Mouse (Mus musculus) frontal cortex, postnatal 14 days (tissue): ENCODE results near the gene Icam2.

ENCODE experiments used
- DNase-seq, 2 experiments: peaks; one replicate each; pipeline ENCODE4 v3.0.0; 2022; ENCODE audit warnings: low spot score in 2 of 2

Gene Icam2

DNA sequence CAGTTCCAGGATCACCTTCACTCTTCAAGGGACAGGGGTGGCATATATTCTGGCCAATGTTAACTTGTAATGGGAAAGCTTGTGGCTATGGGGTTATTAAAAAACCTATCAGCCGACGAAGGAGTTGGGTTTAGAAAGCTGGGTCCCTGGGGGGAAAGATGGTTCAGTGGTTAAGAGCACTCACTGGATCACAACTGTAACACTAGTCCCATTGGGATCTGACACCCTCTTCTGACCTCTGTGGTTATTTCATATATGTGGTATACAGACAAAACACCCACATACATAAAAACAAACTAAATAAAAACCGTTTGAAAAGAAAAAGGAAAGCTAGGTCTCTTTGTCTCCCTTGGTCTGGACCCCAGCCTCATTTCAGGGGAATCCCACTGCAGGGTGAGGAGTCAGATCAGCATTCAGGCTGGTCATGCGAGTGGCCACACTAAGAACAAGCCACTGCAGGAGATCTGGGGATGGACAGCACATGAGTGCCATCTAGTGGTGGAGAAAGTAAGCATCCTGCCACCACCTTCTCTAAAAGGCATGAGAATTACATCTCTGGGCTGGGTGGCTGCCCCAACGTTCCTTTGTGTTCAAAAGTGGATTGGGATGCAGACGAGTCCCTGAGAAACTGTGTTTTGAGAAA is 3.8 kb upstream of the Icam2 start:
- peak; percentile 35 to 59 for DNase-seq

DNA sequence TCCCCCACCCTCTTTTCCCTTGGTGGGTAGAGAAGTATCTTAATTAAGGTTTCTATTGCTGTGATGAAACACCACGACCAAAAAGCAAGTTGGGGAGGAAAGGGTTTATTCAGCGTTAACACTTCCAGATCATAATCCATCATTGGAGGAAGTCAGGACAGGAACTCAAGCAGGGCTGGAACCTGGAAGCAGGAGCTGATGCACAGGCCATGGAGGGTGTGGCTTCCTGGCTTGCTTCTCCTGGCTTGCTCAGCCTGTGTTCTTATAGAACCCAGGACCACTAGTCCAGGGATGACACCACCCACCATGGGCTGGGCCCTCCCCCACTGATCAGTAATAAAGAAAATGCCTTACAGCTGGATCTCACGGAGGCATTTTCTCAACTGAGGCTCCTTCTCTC is 2.9 kb upstream of the Icam2 start:
- no peak for DNase-seq

DNA sequence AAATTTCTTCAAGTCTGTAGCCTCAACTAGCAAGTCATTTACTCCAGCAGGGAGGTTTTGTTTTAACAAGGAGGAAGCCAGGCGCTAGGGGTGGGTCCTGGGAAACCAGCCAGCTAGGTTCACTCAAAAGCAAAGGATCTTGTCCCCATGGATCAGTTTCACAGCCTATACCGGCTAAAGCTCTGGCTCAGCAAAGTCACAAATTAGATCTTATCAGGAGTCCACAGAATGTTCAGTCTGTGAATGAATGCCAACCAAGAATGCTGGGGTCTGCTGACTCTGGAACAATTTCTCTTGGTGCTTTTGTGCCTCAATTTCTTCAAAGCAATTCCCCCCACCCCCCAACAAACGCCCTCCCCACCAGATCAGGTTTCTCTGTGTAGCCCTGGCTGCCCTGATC is 1.7 kb upstream of the Icam2 start:
- no peak for DNase-seq

DNA sequence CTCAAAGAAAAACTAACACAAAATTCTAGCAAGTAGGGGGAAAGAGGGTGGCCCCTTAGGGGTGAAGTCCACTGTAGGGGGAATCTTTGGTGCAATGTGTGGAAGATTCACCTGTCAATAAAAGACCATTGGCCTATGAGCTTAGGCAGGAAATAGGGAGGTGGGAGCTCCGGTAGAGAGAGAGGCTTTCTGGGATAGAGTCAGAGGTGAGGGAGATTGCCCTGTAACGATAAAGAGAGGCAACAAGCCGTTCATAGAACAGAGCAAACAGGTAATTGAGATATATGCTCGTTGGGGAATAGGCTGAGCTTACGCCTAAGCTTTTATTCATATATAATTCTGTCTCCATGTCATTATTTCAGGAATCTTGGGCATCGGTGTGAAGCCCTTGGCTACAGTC is 855 bp downstream of the Icam2 start:
- no peak for DNase-seq

DNA sequence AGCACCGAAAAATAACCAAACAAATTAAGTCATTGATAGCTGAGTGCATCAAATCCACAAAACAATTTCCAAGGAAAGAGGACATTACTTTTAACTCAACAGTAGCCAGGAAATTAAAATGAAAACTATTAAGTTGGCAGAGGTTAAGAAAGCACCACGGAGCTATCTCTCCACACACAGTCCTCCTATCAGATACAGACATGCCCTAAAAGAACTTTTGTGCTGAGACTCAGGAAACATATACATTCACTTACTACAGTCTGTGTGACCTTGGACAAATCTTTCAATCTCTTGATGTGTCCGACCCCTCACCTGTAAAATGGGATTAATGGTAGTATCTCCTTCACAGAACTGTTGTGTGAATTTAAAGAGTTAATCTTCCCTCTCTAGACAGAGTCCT is 1.5 kb downstream of the Icam2 start:
- DNase-seq, result no peak

DNA sequence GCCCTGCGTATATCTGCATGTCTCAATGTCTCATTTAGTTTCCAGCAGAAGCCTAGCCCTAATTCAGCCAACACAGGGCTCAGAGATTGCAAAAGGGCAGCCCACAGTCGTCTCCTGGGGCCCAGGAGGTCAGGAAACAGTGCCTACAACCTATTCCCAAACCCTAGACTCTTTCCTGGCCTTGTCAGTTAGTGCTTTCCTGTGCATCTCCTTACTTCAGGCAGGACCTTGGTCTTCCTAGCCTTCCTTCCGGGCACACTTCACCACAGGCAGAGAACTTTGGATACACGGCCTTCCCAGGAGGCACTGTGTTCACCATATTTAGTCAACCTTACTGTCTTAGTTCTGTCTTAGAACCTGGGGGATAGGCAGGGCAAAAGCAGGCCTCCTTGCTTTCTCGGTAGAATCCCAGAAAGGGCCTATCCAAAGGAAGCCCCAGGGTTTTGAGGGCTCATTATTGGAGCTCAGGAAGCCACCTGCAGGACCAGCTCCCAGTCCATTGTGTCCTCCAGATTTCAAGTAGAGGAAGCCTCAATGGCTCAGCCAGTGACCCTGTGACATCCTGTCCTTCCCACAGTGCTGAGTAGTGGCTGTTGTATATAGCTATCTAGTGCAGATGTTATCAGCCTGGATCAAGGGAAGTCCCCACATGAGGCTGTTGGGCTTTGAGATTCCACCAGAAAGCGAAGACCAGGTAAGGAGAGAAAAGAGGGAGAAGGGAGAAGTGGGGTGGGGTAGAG is 4.7 kb downstream of the Icam2 start:
- DNase-seq, result no peak

DNA sequence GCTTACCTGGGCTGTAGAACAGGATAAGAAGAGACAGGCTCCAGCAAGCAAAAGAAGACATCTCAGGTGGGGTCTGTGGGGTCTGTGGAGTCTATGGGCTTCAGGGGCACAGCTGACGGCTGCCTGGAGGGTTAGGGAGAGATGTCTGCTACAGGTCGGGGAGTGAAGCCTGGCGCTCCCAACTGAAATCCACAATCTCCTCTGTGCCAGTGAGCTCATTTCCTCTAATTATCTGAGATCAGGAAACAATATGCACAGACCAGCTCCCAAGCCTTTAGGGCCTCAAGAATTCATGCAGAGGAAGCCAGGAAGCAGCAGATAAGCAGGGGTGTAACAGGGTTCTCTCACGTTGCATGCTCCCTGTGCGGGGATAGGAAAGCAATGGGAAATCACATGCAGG is 5.5 kb downstream of the Icam2 start:
- DNase-seq, result no peak

DNA sequence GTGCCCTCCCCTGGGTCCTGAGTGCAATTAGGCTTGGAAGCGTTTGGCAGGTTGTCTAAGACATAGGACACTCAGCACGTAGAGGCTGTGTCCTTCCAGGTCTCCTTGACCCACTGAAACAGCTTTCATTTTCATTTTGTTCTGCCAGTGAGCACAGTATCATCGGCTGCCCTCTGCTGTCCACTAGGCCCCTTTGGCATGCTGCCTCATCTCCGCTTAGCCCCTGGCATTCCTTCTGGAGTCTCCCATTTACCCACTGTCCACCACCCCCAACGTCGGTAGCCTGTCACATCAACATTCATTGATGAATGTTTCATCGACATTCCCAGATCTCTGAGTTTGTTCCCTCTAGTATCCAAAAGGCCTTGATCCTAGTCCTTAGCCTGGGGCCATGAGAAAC is 6.0 kb downstream of the Icam2 start:
- DNase-seq, result no peak

DNA sequence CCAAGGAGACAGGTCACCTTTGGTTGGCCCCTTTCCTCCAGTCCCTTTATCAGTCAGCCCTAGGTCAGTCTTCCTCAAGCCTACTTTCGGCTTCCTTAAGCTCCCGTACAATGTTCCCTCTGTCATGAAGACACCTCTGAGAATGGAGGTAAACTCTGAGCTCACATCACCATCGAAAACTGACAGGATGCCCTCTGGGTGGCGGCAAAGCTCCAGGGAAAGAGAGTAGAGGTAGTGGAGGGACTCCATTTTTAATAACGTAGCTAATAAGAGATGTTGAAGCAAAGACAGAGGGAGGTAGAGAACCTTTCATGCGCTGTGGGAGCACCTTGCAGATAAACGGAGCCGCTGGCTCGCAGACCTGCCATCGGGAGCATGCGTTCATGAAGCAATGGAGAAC is 6.9 kb downstream of the Icam2 start:
- DNase-seq, result no peak

DNA sequence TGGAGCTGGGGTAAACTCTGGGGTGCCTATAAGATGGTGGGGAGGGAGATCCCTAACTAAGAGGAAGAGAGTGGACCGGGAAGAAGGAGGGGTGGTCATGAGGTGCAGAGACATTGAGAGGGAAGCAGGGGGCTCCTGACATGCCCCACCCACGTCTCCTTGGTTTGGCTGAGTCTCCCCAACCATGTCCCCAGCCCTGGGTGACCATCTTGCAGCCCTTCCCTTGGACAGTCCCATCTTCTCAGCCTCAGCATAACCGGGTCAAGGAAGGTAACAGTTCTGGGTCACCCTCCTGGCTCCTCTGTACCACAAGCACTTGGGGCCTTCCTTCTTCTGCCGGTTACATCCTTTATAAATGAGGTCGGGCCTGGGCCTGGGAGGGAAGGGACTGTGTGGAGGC is 12.9 kb downstream of the Icam2 start:
- no peak for DNase-seq

DNA sequence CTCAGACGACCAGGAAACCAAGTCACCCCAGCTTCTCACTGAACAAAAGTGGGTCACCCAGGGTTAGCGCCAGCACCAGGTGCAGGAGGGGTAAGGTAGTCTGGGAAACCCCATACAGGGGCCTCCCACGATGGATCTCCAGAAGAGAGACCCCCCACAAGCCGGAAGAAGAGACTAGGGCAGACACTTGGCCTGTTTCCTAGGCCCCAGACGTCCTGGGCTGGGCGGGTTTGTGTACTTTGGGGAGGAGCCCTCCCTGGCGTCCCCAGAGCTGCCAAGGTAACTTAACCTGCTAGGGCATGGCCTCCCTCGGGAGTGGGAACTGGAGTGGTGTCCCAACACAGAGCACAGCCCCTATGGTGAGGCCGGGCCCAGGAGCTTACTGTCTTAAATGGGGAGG is 13.3 kb downstream of the Icam2 start:
- DNase-seq, result no peak

DNA sequence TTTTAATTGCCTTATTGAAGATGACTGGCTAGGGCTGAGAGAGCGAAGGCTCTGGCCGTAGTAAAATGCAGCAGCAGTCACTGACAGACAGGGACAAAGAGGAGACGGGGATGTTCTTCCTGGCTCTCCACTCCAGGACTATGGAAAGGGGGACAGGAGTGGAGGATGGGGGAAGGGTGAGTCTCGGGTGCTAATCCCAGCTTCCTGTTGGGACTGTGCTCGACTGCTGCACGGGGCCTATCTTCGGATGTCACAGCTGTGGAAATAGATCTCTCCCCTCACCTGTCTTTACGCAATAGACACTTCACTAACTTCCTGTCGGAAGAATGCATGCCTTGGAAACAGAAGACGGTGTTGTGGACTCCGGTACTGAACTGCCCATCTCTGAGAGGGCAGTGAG is 13.9 kb downstream of the Icam2 start:
- DNase-seq, result no peak

DNA sequence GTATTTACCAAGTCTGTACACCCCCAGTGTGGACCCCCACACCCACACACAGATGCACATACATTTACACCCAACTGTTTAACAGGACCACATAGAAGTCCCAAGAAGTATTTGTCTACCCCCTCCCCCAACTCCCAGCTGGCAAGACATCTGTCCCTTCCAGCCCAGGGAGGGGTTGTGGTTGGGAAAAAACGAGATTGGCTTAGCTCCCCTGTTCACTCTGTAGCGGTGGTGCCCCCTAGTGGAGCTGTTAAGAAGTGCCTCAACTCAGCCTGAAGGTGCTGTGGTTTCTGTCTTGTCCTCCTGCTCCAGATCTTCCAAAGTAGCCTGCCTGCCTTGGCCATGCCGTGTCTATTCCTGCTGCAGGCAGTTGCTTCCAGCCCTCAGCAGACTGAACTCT is 21.6 kb downstream of the Icam2 start:
- peak; percentile 65 to 66 for DNase-seq

DNA sequence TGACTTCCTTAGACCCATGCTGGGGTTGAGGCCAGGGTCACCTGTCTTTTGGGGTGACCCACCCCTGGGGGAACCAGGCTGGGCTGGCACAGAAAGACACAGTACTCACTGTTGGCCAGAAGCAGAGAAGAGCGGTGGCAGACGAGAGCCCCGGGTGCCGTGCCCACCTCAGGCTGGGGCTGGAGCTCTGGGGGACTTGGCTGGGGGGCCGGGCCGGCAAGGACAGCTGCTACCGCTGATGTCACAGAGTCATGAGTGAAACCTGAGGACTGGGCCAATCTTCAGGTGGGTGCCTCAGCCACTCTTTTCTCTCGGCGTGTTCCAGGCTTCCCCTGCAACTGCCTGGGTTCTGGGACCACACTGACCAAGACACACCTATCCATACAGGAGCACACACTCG is 22.5 kb downstream of the Icam2 start, which contains the start of gene Prr29:
Prr29 (plus strand) TSS at position 107 of the 400 bp plus-strand sequence.
- no peak for DNase-seq

DNA sequence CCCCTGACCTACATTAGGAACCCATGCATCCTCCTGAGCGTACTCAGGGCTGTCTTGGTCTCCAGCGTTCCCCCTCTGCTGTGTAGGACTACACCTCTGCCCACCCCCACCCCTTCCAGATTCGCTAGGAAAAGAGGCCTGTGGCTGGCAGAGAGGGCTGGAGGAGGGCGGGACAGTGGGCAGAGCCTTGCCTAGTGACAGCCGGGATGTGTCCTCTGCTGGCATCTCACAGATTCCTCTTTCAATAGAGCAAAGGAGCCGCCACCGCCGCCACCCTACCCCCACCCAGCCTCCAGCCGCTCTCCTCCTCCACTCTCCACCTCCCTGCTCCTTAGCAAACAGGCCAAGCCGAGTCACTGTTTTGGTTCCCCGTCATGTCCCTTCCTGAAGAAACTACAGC is 23.2 kb downstream of the Icam2 start:
- DNase-seq, result no peak

DNA sequence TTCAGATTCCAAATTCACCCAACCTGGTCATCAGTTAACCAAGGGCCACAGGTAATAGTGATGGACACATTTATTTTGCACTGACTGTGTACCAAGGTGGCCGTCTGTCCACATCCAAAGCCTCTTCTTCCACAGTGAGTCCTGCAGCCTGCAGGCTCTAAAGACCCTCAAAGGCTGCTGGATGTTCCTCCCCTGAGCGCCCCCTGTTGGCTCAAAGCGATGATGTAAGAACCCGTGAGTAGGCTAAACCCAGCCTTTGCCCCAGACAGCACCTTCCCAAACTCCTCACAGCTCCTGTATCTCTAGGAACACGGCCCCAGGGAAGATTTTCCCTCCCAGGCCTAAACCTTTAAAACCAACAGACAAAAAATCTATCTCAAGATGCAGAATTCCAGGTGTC is 28.5 kb downstream of the Icam2 start:
- DNase-seq, result no peak

DNA sequence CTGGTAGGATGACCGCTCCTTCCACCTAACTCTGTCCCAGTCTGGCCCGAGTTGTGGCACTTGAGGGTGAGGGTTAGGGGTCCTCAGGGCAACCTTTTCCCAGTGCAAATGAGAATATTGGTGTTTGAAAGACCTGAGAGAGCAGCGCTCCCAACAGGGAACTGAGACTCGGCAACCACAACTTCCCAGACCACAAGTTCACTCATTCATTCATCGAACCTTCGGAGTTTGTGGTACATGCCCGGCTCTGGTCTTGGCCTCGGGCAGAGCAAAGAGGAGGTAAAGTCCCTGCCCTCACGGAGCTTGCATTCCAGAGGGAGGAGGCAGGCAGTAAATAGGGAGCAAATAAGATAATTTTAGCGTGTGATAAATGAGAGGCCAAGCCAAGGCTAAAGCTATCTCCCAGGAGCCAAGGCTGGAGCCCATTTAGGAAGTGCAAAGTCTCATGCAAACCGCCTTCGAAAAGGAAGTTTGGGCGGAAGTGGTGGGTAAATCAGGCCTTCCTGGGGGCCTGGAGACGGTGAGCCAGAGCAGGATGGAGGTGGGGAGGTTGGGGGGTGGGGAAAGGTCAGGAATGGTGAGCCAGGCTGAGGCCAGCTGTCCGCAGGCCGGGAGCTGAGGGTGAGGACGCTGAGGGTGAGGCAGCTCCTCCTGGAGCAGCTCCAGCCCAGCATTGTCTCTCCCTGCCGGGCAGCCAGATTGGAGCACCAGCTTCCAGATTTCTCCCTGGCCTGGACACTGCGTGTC is 32.3 kb downstream of the Icam2 start:
- no peak for DNase-seq

DNA sequence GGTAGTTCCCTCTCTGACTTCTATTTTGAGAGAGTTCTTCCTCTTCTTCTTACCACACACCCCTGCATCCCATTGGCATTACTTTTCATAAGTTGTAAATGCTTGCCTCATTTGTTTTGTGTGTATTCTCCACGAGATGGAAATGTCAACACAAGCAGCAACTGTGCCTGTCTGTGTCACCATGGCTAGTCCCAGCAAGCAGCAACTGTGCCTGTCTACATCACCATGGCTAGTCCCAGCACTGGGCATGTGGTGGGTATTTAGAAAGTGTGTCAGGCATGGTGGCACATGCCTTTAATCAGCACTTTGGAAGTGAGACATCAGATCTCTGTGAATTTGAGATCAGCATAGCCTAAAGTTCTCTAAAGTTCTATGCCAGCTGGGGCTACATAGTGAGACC is 33.7 kb downstream of the Icam2 start:
- no peak for DNase-seq

DNA sequence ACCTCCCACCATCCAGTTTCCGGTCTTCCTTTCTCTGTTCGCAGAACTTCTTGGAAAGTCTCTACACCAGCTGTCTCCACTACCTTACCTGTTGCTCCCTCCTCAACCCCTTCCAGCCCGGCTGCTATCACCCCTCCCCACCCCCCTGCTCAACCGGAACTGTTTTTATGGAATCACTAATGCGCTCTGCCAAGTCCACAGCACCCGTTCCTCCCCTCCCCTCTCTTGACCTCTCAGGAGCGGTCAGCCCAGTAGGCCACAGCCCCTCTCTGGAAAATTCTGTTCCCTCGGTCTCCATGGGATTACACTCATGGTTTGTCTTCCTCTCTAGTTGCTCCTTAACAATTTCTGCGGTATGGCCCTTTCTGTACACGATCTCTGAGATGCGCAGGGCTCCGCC is 34.7 kb downstream of the Icam2 start, which contains the start of gene Scn4a:
Scn4a (minus strand) TSS at position 101 of the 400 bp plus-strand sequence.
- no peak for DNase-seq

DNA sequence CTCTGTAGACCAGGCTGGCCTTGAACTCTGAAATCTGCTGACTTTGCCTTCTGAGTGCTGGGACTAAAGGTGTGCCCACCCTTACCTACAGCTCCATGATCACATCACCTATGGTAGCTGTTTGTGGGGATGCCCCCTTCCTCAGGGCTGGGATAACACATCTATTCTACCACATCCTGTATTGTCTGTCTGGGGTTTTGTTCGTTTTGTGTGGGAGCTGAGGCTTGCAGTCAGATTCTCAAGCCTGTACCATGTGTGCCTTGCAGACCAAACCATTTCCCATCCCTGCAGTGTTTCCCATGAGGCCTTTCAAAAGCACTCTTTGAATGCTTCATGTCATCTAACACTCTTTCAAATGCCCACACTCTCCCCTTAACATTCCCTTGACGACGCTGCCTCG is 35.9 kb downstream of the Icam2 start:
- no peak for DNase-seq

DNA sequence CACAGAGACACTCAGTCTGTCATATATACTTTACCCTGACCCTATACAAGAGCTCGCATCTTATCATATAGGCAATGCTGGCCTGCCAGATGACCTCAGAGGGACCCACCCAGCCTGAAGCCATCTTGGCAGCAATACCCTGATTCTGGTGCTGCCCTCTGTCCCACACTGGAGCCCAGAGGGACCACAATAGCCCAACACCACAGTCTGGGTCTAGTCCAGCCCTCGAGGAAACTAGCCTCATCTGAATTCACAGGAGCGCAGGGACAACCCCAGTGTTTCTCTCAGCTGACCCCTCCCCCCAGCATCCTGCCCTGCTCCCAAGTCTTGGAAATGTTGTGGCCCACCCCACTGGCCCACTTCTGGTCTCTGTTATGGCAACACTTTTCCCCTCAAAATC is 36.6 kb downstream of the Icam2 start:
- no peak for DNase-seq

DNA sequence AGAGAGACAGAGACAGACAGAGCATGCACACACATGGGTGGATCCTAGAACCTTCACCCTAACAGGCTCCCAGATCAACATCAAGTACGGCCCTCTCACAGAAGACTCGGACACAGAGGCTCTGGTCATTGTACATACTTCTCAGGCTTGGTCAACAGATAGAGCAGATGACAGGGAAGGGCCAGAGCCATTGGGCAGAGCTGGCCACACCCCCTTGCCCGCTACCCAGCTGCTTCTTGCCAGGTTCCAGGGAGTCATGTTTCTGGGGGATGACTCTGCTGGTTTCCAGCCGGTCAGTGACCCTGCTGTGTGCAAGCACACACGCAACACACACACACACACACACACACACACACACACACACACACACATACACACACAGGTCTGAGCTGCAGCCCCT is 37.0 kb downstream of the Icam2 start:
- no peak for DNase-seq

DNA sequence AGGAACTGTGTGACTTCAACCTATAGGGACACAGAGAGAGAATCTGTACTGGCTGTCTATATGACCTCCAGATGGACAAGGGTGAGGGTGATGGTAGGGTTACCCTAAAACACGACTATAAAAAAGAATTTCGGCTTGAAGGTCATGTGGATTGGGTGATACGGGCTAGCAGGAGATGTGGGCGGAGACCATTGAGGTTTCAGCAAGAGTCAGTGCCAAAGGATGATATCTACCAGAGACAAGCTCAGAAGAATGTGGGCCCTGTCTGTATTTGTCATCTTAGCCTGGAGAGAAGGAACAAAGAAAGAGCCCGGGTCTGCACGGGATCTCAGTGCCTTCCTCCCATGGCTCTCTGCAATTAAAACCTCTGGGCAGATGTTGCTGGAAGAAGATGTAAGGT is 38.1 kb downstream of the Icam2 start:
- DNase-seq, result no peak
